Mouse (Mus musculus): ENCODE results near the gene Osbpl5.

- TF ChIP-seq CTCF (conservative IDR thresholded peaks at IDR 0.05; ENCODE audit: insufficient read depth, insufficient read length, low read depth, low read length) = no peak
- no peak for TF ChIP-seq POLR2A (IDR thresholded peaks at IDR 0.05; ENCODE audit: low read depth, low read length)
Measured at GRCm38 (mm10) chr7:143666427-143667311, 90.1 kb downstream of the Osbpl5 start.

All from kidney, adult 2 months (tissue).